11 mouse cellular contexts compared by ENCODE assay signal in genomic region chr11:8545798-8546197, GRCm38 (mm10).
DNase-seq lines count a peak whose midpoint lies in the region; ATAC-seq and TF ChIP-seq lines count a peak whose summit lies in the region.
"Had no signal": no experiment of that assay in that cellular context is flagged by ENCODE, and none has a peak within 500 bp of the region (broad histone marks: within the 10 kb centered on the region; RNA-seq: fewer than 3 reads in every experiment).

No protein-coding gene starts in this region.

- peak; percentile 79 for ATAC-seq in granulocyte monocyte progenitor cell, adult 5-6 weeks (replicated peaks; ENCODE audit: poor library complexity, severe bottlenecking)
- no peak for ATAC-seq in hindbrain, embryonic 16.5 days

- H3K9ac ChIP-seq in hindbrain, embryonic 16.5 days (ENCODE audit: low read depth, low read length): no peak overlapping the region
- H3K9ac ChIP-seq: hindbrain, embryonic 15.5 days; stomach, embryonic 15.5 days had no signal

- peak; percentile 76 for TF ChIP-seq CTCF in layer of hippocampus, adult 2 months (conservative IDR thresholded peaks at IDR 0.05)

- H3K27me3 ChIP-seq in splenic B cell, adult 2 months (ENCODE audit: control insufficient read depth, insufficient read depth, low read length, poor library complexity, severe bottlenecking): no peaks in the 10 kb centered on the region
- no peaks in the 10 kb centered on the region for H3K27me3 ChIP-seq in hindbrain, embryonic 16.5 days (replicated peaks; ENCODE audit: control insufficient read depth, insufficient read depth, low read length)
- H3K27me3 ChIP-seq: hindbrain, embryonic 15.5 days; stomach, embryonic 15.5 days had no signal

- no peaks in the 10 kb centered on the region for H3K9me3 ChIP-seq in hindbrain, embryonic 16.5 days (ENCODE audit: control insufficient read depth, low read length)
- H3K9me3 ChIP-seq: hindbrain, embryonic 15.5 days; stomach, embryonic 15.5 days had no signal

- no peaks in the 10 kb centered on the region for H3K36me3 ChIP-seq in splenic B cell, adult 2 months (ENCODE audit: control insufficient read depth, insufficient read depth, low read length, poor library complexity, severe bottlenecking)
- H3K36me3 ChIP-seq in hindbrain, embryonic 16.5 days (ENCODE audit: control insufficient read depth, insufficient read depth, low read length): no peaks in the 10 kb centered on the region
- H3K36me3 ChIP-seq: hindbrain, embryonic 15.5 days had no signal

- no peak overlapping the region for H3K4me2 ChIP-seq in hindbrain, embryonic 16.5 days (ENCODE audit: low read length)
- H3K4me2 ChIP-seq: hindbrain, embryonic 15.5 days; stomach, embryonic 15.5 days had no signal

- no peaks in the 10 kb centered on the region for H3K4me1 ChIP-seq in hindbrain, embryonic 16.5 days (ENCODE audit: control insufficient read depth, insufficient read depth, low read depth, low read length)
- H3K4me1 ChIP-seq: hindbrain, embryonic 15.5 days had no signal

- no peak for DNase-seq in layer of hippocampus, adult 2 months (ENCODE audit: low spot score in 2 of 2)
- no peak for DNase-seq in layer of hippocampus, adult 9-10 months (ENCODE audit: low spot score)
- peak; percentile 73 for DNase-seq in R1 (ENCODE audit: low read depth, low spot score)
- DNase-seq in splenic B cell, adult 2 months (ENCODE audit: low read depth, low spot score): peak; percentile 68
- DNase-seq in urinary bladder, postnatal 4 days (ENCODE audit: low spot score in 2 of 2): no peak
- no peak for DNase-seq in frontal cortex, postnatal 10 days (ENCODE audit: low spot score in 2 of 2)
- DNase-seq: cerebellum, adult 11 months had no signal

- no peak overlapping the region for H3K4me3 ChIP-seq in layer of hippocampus, adult 2 months
- H3K4me3 ChIP-seq in hindbrain, embryonic 16.5 days (ENCODE audit: low read length): no peak overlapping the region
- H3K4me3 ChIP-seq: hindbrain, embryonic 15.5 days; stomach, embryonic 15.5 days had no signal

- H3K27ac ChIP-seq in layer of hippocampus, adult 2 months: no peak overlapping the region
- no peak overlapping the region for H3K27ac ChIP-seq in hindbrain, embryonic 16.5 days (ENCODE audit: low read depth, low read length)
- H3K27ac ChIP-seq: hindbrain, embryonic 15.5 days; stomach, embryonic 15.5 days had no signal

- WGBS in hindbrain, embryonic 16.5 days: 86% methylated on average over 1 of the region's 1 CpGs

Comparison
In these comparisons a context has a peak if more than half of its experiments do, and no peak if none do; other contexts are left out.
1. DNase-seq: peak in R1 (single experiment) and splenic B cell, adult 2 months (single experiment); none in layer of hippocampus, adult 2 months (0 of 2), layer of hippocampus, adult 9-10 months (single experiment), urinary bladder, postnatal 4 days (0 of 2) and frontal cortex, postnatal 10 days (0 of 2).